Mouse (Mus musculus): Measurements from ENCODE around the gene Vamp2.

Vamp2 gene

GRCm38 (mm10) chr11:69099177-69099914 is 11.1 kb downstream of the Vamp2 start:
- no peak for DNase-seq (ENCODE audit: low read depth)

GRCm38 (mm10) chr11:69099915-69100345 is 11.6 kb downstream of the Vamp2 start:
- DNase-seq (ENCODE audit: low read depth), result peak; percentile 94

GRCm38 (mm10) chr11:69100639-69101360 is 12.5 kb downstream of the Vamp2 start:
- no peak for DNase-seq (ENCODE audit: low read depth)

- DNase-seq (ENCODE audit: low read depth), result no peak
Observed at GRCm38 (mm10) chr11:69101604-69102402, 13.5 kb downstream of the Vamp2 start.

- peak; percentile 65 for DNase-seq (ENCODE audit: low read depth)
Observed at GRCm38 (mm10) chr11:69102403-69102725, 14.1 kb downstream of the Vamp2 start.

- no peak for DNase-seq (ENCODE audit: low read depth)
Observed at GRCm38 (mm10) chr11:69103121-69103520, 14.8 kb downstream of the Vamp2 start.

- no peak for DNase-seq (ENCODE audit: low read depth)
Observed at GRCm38 (mm10) chr11:69103531-69104435, 15.5 kb downstream of the Vamp2 start.

- no peak for DNase-seq (ENCODE audit: low read depth)
Observed at GRCm38 (mm10) chr11:69104487-69104886, 16.2 kb downstream of the Vamp2 start.

GRCm38 (mm10) chr11:69105227-69105626 is 16.9 kb downstream of the Vamp2 start:
- DNase-seq (ENCODE audit: low read depth), result no peak

GRCm38 (mm10) chr11:69105796-69106195 is 17.5 kb downstream of the Vamp2 start:
- DNase-seq (ENCODE audit: low read depth), result no peak

GRCm38 (mm10) chr11:69106299-69106698 is 18.0 kb downstream of the Vamp2 start:
- no peak for DNase-seq (ENCODE audit: low read depth)

- DNase-seq (ENCODE audit: low read depth), result no peak
Observed at GRCm38 (mm10) chr11:69106842-69107241, 18.6 kb downstream of the Vamp2 start.

GRCm38 (mm10) chr11:69107676-69108075 is 19.4 kb downstream of the Vamp2 start:
- DNase-seq (ENCODE audit: low read depth), result no peak

GRCm38 (mm10) chr11:69108223-69108622 is 19.9 kb downstream of the Vamp2 start:
- no peak for DNase-seq (ENCODE audit: low read depth)

- no peak for DNase-seq (ENCODE audit: low read depth)
Observed at GRCm38 (mm10) chr11:69109032-69109900, 21.0 kb downstream of the Vamp2 start.

GRCm38 (mm10) chr11:69110319-69111046 is 22.2 kb downstream of the Vamp2 start:
- peak; percentile 83 for DNase-seq (ENCODE audit: low read depth)

- DNase-seq (ENCODE audit: low read depth), result no peak
Observed at GRCm38 (mm10) chr11:69111051-69111810, 22.9 kb downstream of the Vamp2 start.

GRCm38 (mm10) chr11:69111865-69112264 is 23.6 kb downstream of the Vamp2 start:
- DNase-seq (ENCODE audit: low read depth), result no peak

- DNase-seq (ENCODE audit: low read depth), result no peak
Observed at GRCm38 (mm10) chr11:69114018-69114417, 25.7 kb downstream of the Vamp2 start.

All from 416B (cell line).